Mouse (Mus musculus) ES-Bruce4 (cell line): ENCODE data around the gene Foxn1. TPM values are rescaled to one million over a fixed set of nuclear protein-coding genes. Genes with fewer than 3 reads are reported as not detected.

ENCODE experiments used
- H3K27ac ChIP-seq: 2 replicates; pipeline ENCODE4 v1.5.1; 2012; ENCODE audit warnings: low read length, inconsistent platforms; ENCODE audit not compliant: insufficient read depth
- H3K27me3 ChIP-seq: 2 replicates; pipeline ENCODE4 v1.6.1; 2012; ENCODE audit warnings: mild to moderate bottlenecking, low read length, inconsistent platforms; ENCODE audit not compliant: control insufficient read depth, poor library complexity, insufficient read depth, severe bottlenecking
- H3K36me3 ChIP-seq: 2 replicates; pipeline ENCODE4 v1.6.1; 2012; ENCODE audit warnings: inconsistent platforms, mild to moderate bottlenecking, low read length, moderate library complexity; ENCODE audit not compliant: control insufficient read depth, poor library complexity, insufficient read depth, severe bottlenecking
- H3K4me1 ChIP-seq: one replicate; pipeline ENCODE4 v1.8.1; 2011; ENCODE audit warnings: low read length; ENCODE audit not compliant: control insufficient read depth, insufficient read depth
- H3K4me3 ChIP-seq: 2 replicates; pipeline ENCODE4 v1.5.1; 2011; ENCODE audit warnings: low read depth, mild to moderate bottlenecking, low read length
- H3K9ac ChIP-seq: 2 replicates; pipeline ENCODE4 v1.6.1; 2012; ENCODE audit warnings: low read depth, mild to moderate bottlenecking, inconsistent platforms; ENCODE audit not compliant: poor library complexity, severe bottlenecking
- H3K9me3 ChIP-seq: replicated peaks from 2 replicates; pipeline ENCODE4 v1.6.1; 2012; ENCODE audit warnings: mild to moderate bottlenecking, low read length, inconsistent platforms; ENCODE audit not compliant: control insufficient read depth, poor library complexity, insufficient read depth, severe bottlenecking
- CTCF ChIP-seq: IDR thresholded peaks from one replicate; pipeline ENCODE4 v1.8.1; 2011; ENCODE audit warnings: low read depth, low read length
- EP300 ChIP-seq: IDR thresholded peaks from 2 replicates; pipeline ENCODE4 v1.6.1; 2011; ENCODE audit warnings: low read depth, low read length; ENCODE audit not compliant: insufficient read depth
- POLR2A ChIP-seq: IDR thresholded peaks from one replicate; pipeline ENCODE4 v1.8.1; 2011; ENCODE audit warnings: low read length; ENCODE audit not compliant: insufficient read depth
- polyA plus RNA-seq: library from polyadenylated mRNA; stranded (reverse); fragments of >200 nt; gene quantifications from 2 replicates; pipeline ENCODE4 v1.2.4, GENCODE M21; 2011; ENCODE audit warnings: low read depth; ENCODE audit not compliant: missing spikeins, insufficient read depth, insufficient read length

Foxn1 gene
- polyA plus RNA-seq, 1 experiment: not detected

- Histone ChIP-seq H3K4me3 (no peak overlapping the region), H3K27me3 (no peaks in the 10 kb centered on the region), H3K36me3 (no peaks in the 10 kb centered on the region), H3K4me1 (no peaks in the 10 kb centered on the region), H3K9me3 (no peaks in the 10 kb centered on the region), H3K9ac (no peak overlapping the region), H3K27ac (no peak overlapping the region)
- TF ChIP-seq POLR2A (no peak), EP300 (no peak), CTCF (no peak)
These were observed 6.4 kb upstream of the Foxn1 start for GRCm38 (mm10) chr11:78392728-78393127.

GRCm38 (mm10) chr11:78385776-78386175, 582 bp downstream of the Foxn1 start:
- peaks cover 3% of the 10 kb centered on the region for H3K4me1 ChIP-seq
- H3K9ac ChIP-seq: no peak overlapping the region
- H3K36me3 ChIP-seq: no peaks in the 10 kb centered on the region
- no peaks in the 10 kb centered on the region for H3K27me3 ChIP-seq
- H3K4me3 ChIP-seq: no peak overlapping the region
- no peak overlapping the region for H3K27ac ChIP-seq
- H3K9me3 ChIP-seq: no peaks in the 10 kb centered on the region
- no peak for TF ChIP-seq EP300
- TF ChIP-seq POLR2A: no peak
- no peak for TF ChIP-seq CTCF

- Histone ChIP-seq H3K27ac (no peak overlapping the region), H3K4me3 (no peak overlapping the region), H3K36me3 (no peaks in the 10 kb centered on the region), H3K4me1 (peaks cover 3% of the 10 kb centered on the region), H3K9ac (no peak overlapping the region), H3K9me3 (no peaks in the 10 kb centered on the region), H3K27me3 (no peaks in the 10 kb centered on the region)
- no peak for TF ChIP-seq CTCF
- no peak for TF ChIP-seq EP300
- TF ChIP-seq POLR2A: no peak
These were observed 3.7 kb downstream of the Foxn1 start for GRCm38 (mm10) chr11:78382701-78383100.

- Histone ChIP-seq H3K9ac (no peak overlapping the region), H3K4me1 (peaks cover 3% of the 10 kb centered on the region), H3K4me3 (no peak overlapping the region), H3K9me3 (no peaks in the 10 kb centered on the region), H3K27ac (no peak overlapping the region), H3K27me3 (no peaks in the 10 kb centered on the region), H3K36me3 (no peaks in the 10 kb centered on the region)
- TF ChIP-seq EP300: no peak
- no peak for TF ChIP-seq POLR2A
- no peak for TF ChIP-seq CTCF
These were observed 4.1 kb downstream of the Foxn1 start for GRCm38 (mm10) chr11:78382286-78382685.

- no peaks in the 10 kb centered on the region for H3K36me3 ChIP-seq
- no peaks in the 10 kb centered on the region for H3K27me3 ChIP-seq
- H3K9me3 ChIP-seq: no peaks in the 10 kb centered on the region
- peaks cover 3% of the 10 kb centered on the region for H3K4me1 ChIP-seq
- no peak overlapping the region for H3K27ac ChIP-seq
- TF ChIP-seq CTCF (no peak), POLR2A (no peak), EP300 (no peak)
- no peak overlapping the region for H3K9ac ChIP-seq
- H3K4me3 ChIP-seq: no peak overlapping the region
These were observed 5.4 kb downstream of the Foxn1 start for GRCm38 (mm10) chr11:78380996-78381395.

GRCm38 (mm10) chr11:78380351-78380750, 6.0 kb downstream of the Foxn1 start:
- H3K27me3 ChIP-seq: no peaks in the 10 kb centered on the region
- no peaks in the 10 kb centered on the region for H3K9me3 ChIP-seq
- peaks cover 3% of the 10 kb centered on the region for H3K4me1 ChIP-seq
- TF ChIP-seq EP300 (no peak), CTCF (no peak), POLR2A (no peak)
- H3K36me3 ChIP-seq: no peaks in the 10 kb centered on the region
- no peak overlapping the region for H3K9ac ChIP-seq
- no peak overlapping the region for H3K4me3 ChIP-seq
- no peak overlapping the region for H3K27ac ChIP-seq
